Mouse (Mus musculus) liver, adult 2 months (tissue): Measurements from ENCODE around the gene D130043K22Rik.

ENCODE experiments used
- CTCF ChIP-seq: fragments of 200-500 bp; IDR thresholded peaks from 2 replicates; pipeline ENCODE4 v1.5.1; 2011; ENCODE audit warnings: low read depth, low read length, control low read depth
- POLR2A ChIP-seq: fragments of 200-500 bp; IDR thresholded peaks from 2 replicates; pipeline ENCODE4 v1.6.1; 2011; ENCODE audit warnings: low read length, control low read depth; ENCODE audit not compliant: insufficient read depth; ENCODE audit errors: extremely low read depth

DNA sequence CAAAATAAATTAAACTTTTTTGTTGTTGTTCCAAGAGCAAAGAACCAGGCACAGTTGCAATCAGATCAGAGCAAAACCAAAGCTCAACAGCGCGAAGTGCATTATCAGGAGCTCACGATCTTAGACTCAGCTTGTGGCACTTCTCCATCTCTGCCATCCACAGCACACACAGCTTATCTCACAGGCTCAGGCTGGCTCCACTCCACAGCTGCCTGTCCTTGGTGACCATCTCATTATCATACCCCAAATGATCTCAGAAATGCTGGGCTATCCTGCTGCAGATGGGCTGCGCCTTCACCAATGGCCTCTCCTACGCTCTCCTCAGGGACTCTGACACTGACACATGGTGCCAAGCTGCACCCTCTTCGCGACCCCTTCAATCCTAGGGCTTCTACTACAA lies 88.3 kb downstream of the D130043K22Rik start:
- TF ChIP-seq POLR2A (no peak), CTCF (no peak)
